Mouse (Mus musculus) small intestine, adult 2 months (tissue): ENCODE data around the gene Repin1.

ENCODE experiments used
- CTCF ChIP-seq: fragments of 200-500 bp; IDR thresholded peaks from 2 replicates; pipeline ENCODE4 v1.5.1; 2012; ENCODE audit warnings: low read depth, mild to moderate bottlenecking, control low read depth, inconsistent platforms, low read length, moderate library complexity, mixed read lengths; ENCODE audit not compliant: insufficient replicate concordance, insufficient read length; ENCODE audit errors: extremely low read depth
- POLR2A ChIP-seq: fragments of 200-500 bp; IDR thresholded peaks from 2 replicates; pipeline ENCODE4 v1.6.1; 2012; ENCODE audit warnings: low read depth, mild to moderate bottlenecking, control low read depth, inconsistent platforms, low read length, moderate library complexity

GRCm38 (mm10) chr6:48627511-48627924 is 33.8 kb downstream of the Repin1 start:
- TF ChIP-seq POLR2A (no peak), CTCF (no peak)
